Mouse (Mus musculus) liver, adult (tissue): ENCODE data around the gene Scfd1.

ENCODE experiments used
- GATA4 ChIP-seq: IDR thresholded peaks from 2 replicates; pipeline ENCODE4 v1.6.1; 2014; ENCODE audit warnings: mild to moderate bottlenecking, low read length; ENCODE audit not compliant: insufficient replicate concordance

Gene Scfd1

GRCm38 (mm10) chr12:51438311-51438710 is 61.0 kb downstream of the Scfd1 start:
- TF ChIP-seq GATA4, result no peak

GRCm38 (mm10) chr12:51449303-51449702 is 72.0 kb downstream of the Scfd1 start:
- no peak for TF ChIP-seq GATA4

- TF ChIP-seq GATA4, result no peak
Measured at GRCm38 (mm10) chr12:51470881-51471280, 93.6 kb downstream of the Scfd1 start.

GRCm38 (mm10) chr12:51481246-51481645 is 103.9 kb downstream of the Scfd1 start:
- TF ChIP-seq GATA4, result no peak

DNA sequence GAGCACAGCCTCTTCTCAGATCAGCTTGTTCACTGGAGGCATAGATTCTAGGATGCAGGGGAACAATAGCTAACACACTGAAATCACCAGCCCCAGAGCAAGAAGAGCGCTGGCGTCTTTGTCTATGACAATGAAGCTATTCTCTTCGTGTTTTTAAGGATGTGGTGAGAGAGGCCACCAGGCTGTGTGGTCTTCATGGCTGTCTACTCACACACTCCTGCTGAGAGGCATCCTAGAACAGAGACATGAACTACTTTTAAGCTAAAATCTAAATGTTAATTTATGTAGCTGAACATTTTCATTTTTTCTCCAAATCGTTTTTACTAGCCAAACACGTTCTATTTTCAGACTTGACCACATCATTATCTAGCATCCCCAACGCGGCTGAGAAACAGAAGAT is 114.7 kb downstream of the Scfd1 start:
- TF ChIP-seq GATA4, result no peak

- TF ChIP-seq GATA4, result no peak
Measured at GRCm38 (mm10) chr12:51493476-51493875, 116.2 kb downstream of the Scfd1 start.

DNA sequence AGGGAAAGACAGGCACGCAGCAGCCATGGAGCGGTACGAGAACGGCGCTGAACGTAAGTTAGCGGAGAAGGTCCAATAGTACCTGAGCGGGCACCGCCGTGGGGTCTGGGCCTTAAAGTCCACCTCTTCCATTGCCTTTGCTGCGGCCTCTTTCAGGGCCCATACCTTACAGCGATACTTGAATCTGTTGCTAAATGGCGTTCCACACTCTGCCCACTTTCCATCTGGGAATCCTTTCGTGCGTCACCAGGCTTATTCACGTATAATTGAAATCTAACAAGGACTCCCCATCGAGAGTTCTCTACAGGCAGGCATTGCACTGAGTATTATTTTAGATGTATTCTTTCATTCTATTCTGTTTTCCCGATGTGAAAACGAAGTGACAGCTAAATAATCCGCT is 117.3 kb downstream of the Scfd1 start:
- no peak for TF ChIP-seq GATA4
